Mouse (Mus musculus): Measurements from ENCODE around the gene Sh3rf1. TPM values are rescaled to one million over a fixed set of nuclear protein-coding genes. Genes with fewer than 3 reads are reported as not detected.
A peak's percentile ranks its signal among the peaks of the same experiment; 100 is the strongest.

Sh3rf1 gene
- polyA plus RNA-seq, 1 experiment from 2014 or later, result 19.8 TPM

DNA sequence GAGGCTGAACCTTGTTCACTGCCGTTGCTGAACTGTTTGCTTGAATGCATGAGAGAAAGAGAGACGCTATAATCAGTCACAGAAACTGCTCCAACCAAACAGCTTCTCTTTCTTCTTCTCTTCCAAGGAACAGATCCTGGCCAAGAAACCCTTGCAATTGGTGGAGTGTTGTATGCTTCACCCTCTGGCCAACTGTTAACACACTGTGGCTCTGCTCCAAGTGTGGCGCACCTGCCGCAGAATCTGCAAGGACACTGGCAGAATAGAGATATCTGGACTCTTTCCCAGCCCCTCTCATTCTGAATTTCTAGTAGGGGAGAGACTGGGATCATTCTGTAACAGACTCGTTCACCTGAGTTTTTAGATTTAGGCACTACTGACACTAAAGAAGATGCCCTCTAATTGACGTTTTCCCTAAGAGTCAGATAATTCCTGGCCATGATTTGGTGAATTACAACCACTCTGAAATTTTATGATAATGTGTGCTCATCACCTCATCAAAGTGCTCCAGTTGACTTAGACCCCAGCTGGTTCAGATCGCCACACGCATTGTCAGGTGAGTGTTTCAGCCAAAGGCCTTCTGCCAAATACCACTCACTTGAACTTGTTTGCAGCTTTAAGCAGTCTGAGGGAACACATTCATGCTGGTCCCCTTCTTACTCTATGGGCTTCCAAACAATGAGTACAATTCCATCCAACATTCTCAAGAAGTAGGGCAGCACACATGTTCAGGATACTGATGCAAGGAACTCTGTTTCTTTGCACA is 204.4 kb downstream of the Sh3rf1 start:
- no peak overlapping the region for H3K4me2 ChIP-seq
- WGBS, result 82% methylated on average over 8 of the region's 8 CpGs
- no peaks in the 10 kb centered on the region for H3K36me3 ChIP-seq
- no peaks in the 10 kb centered on the region for H3K9me3 ChIP-seq
- H3K9ac ChIP-seq, result no peak overlapping the region
- no peak overlapping the region for H3K27ac ChIP-seq (replicated peaks)
- no peaks in the 10 kb centered on the region for H3K27me3 ChIP-seq
- H3K4me1 ChIP-seq (replicated peaks), result no peaks in the 10 kb centered on the region
- no peak overlapping the region for H3K4me3 ChIP-seq
- ATAC-seq (ENCODE audit: low read depth), result no peak

DNA sequence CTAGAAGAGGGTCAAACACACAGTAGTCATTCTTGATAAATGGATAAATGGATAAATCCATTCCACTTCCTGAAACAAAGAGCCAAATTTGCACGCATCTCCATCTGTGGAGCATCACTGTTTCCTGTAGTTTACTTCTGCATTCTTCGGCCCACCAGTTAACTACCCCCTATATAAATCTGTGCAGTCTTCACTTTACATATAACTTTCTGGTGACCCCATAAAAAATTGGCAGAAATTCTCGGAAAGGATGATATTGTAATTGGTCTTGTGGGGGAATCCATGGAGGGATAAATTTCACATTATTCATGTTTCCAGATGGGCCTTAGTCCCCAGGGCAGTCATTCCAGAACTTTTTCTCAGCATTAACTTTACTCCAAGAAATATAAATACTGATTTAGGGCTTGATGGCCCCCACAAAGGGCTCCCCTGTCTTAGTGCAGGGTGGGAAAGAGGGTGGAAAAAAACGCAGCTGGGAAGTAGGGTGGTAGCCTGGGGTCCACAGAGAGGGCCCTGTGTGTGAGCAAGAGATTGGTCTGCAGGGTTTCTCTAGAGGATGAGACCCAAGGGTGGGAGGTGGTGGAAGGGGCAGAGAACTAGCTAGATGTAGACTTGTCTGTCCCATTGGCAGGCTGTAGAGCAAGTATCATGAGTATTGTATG is 205.3 kb downstream of the Sh3rf1 start:
- WGBS, result 79% methylated on average over 4 of the region's 4 CpGs
- H3K27me3 ChIP-seq, result no peaks in the 10 kb centered on the region
- H3K36me3 ChIP-seq, result no peaks in the 10 kb centered on the region
- H3K4me1 ChIP-seq (replicated peaks), result no peaks in the 10 kb centered on the region
- no peak overlapping the region for H3K4me2 ChIP-seq
- H3K4me3 ChIP-seq, result no peak overlapping the region
- no peaks in the 10 kb centered on the region for H3K9me3 ChIP-seq
- ATAC-seq (ENCODE audit: low read depth), result no peak
- no peak overlapping the region for H3K27ac ChIP-seq (replicated peaks)
- H3K9ac ChIP-seq, result no peak overlapping the region

GRCm38 (mm10) chr8:61435481-61435880 is 211.8 kb downstream of the Sh3rf1 start:
- H3K4me1 ChIP-seq (replicated peaks), result no peaks in the 10 kb centered on the region
- H3K9me3 ChIP-seq, result no peaks in the 10 kb centered on the region
- no peak overlapping the region for H3K9ac ChIP-seq
- no peak for ATAC-seq (ENCODE audit: low read depth)
- no peak overlapping the region for H3K4me3 ChIP-seq
- no peaks in the 10 kb centered on the region for H3K36me3 ChIP-seq
- H3K4me2 ChIP-seq, result no peak overlapping the region
- no peak overlapping the region for H3K27ac ChIP-seq (replicated peaks)
- WGBS, result 97% methylated on average over 5 of the region's 5 CpGs
- no peaks in the 10 kb centered on the region for H3K27me3 ChIP-seq

- Histone ChIP-seq H3K27me3 (no peaks in the 10 kb centered on the region), H3K4me1 (replicated peaks) (no peaks in the 10 kb centered on the region), H3K9ac (no peak overlapping the region), H3K27ac (replicated peaks) (no peak overlapping the region), H3K4me3 (no peak overlapping the region), H3K36me3 (no peaks in the 10 kb centered on the region), H3K4me2 (no peak overlapping the region), H3K9me3 (peaks cover 7% of the 10 kb centered on the region; the same call in 1 of the 2 replicates)
- no peak for ATAC-seq (ENCODE audit: low read depth)
- 63% methylated on average over 3 of the region's 3 CpGs for WGBS
These were observed 212.5 kb downstream of the Sh3rf1 start for GRCm38 (mm10) chr8:61436147-61436546.

GRCm38 (mm10) chr8:61436586-61437304 is 213.1 kb downstream of the Sh3rf1 start:
- no peak overlapping the region for H3K9ac ChIP-seq
- H3K27ac ChIP-seq (replicated peaks), result no peak overlapping the region
- peaks cover 7% of the 10 kb centered on the region; the same call in 1 of the 2 replicates for H3K9me3 ChIP-seq
- no peaks in the 10 kb centered on the region for H3K36me3 ChIP-seq
- no peak for ATAC-seq (ENCODE audit: low read depth)
- H3K4me3 ChIP-seq, result no peak overlapping the region
- H3K27me3 ChIP-seq, result no peaks in the 10 kb centered on the region
- no peaks in the 10 kb centered on the region for H3K4me1 ChIP-seq (replicated peaks)
- WGBS, result 58% methylated on average over 9 of the region's 9 CpGs
- no peak overlapping the region for H3K4me2 ChIP-seq

DNA sequence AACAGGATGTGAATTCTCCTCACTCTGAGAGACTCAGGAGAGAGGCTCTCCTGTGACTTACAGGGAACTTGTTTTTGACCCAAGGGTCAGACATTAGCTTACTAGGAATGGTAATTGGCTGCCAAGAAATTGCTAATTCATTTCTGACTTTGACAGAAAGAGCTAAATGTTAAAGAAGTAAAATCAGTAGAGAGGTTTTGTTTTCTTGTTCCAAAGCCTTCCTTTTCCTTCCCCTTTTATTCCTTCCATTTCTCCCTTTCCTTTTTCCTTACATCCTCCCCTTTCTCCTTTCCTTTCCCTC is 213.6 kb downstream of the Sh3rf1 start:
- Histone ChIP-seq H3K4me1 (replicated peaks) (no peaks in the 10 kb centered on the region), H3K4me3 (no peak overlapping the region), H3K27ac (replicated peaks) (no peak overlapping the region), H3K9me3 (peaks cover 7% of the 10 kb centered on the region; the same call in 1 of the 2 replicates), H3K9ac (no peak overlapping the region), H3K4me2 (no peak overlapping the region), H3K36me3 (no peaks in the 10 kb centered on the region), H3K27me3 (no peaks in the 10 kb centered on the region)
- no peak for ATAC-seq (ENCODE audit: low read depth)

GRCm38 (mm10) chr8:61442988-61443387 is 219.3 kb downstream of the Sh3rf1 start:
- 47% methylated on average over 3 of the region's 3 CpGs for WGBS
- Histone ChIP-seq H3K27ac (replicated peaks) (no peak overlapping the region), H3K9me3 (peaks cover 7% of the 10 kb centered on the region; the same call in 1 of the 2 replicates), H3K4me1 (replicated peaks) (peaks cover 37% of the 10 kb centered on the region), H3K36me3 (no peaks in the 10 kb centered on the region), H3K4me2 (no peak overlapping the region), H3K9ac (no peak overlapping the region), H3K4me3 (no peak overlapping the region), H3K27me3 (no peaks in the 10 kb centered on the region)
- ATAC-seq (ENCODE audit: low read depth), result peak; percentile 44

DNA sequence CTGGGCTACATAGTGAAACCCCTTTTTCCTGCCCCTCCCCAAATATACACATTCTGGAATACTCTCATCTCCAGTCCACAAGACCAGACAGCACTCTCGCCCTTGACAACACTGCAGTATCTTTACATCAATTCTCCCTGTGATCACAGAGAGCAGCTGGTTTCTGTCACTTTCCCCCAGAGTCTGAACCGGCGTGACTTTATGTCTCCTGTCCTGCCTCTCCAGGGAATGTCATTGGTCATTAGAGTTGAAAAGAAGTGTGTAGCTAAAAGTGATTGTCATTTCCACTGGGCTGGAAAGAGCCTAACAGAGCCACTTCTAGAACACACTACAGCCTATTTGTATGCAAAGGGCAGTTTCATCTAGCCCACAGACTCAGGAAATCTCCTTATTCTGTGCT is 220.7 kb downstream of the Sh3rf1 start:
- H3K27me3 ChIP-seq, result 0 out of 2 replicates have a peak, but pooled peaks cover 5% of the 10 kb centered on the region
- no peak overlapping the region for H3K4me2 ChIP-seq
- peaks cover 37% of the 10 kb centered on the region for H3K4me1 ChIP-seq (replicated peaks)
- WGBS, result 23% methylated on average over 3 of the region's 3 CpGs
- peaks cover 7% of the 10 kb centered on the region; the same call in 1 of the 2 replicates for H3K9me3 ChIP-seq
- no peak overlapping the region for H3K9ac ChIP-seq
- no peak overlapping the region for H3K4me3 ChIP-seq
- ATAC-seq (ENCODE audit: low read depth), result no peak
- no peaks in the 10 kb centered on the region for H3K36me3 ChIP-seq
- no peak overlapping the region for H3K27ac ChIP-seq (replicated peaks)

Other genes with a start within 250 kb of the Sh3rf1 start
- gene Clcn3, start 240.6 kb upstream of the Sh3rf1 start, polyA plus RNA-seq (2015; fragmentation: Nextera tagmentation; extraction: Ambion mirVana), result 51.4 and 55.6 TPM in 2 replicates
- gene Nek1, start 230.7 kb upstream of the Sh3rf1 start, polyA plus RNA-seq (2015; fragmentation: Nextera tagmentation; extraction: Ambion mirVana), result 31.7 and 31.8 TPM in 2 replicates